Mouse (Mus musculus): Measurements from ENCODE around the gene Hoxc5. TPM values are rescaled to one million over a fixed set of nuclear protein-coding genes. Genes with fewer than 3 reads are reported as not detected.

The Hoxc5 gene
- polyA plus RNA-seq, 1 experiment from 2014 or later = 17.5 TPM

DNA sequence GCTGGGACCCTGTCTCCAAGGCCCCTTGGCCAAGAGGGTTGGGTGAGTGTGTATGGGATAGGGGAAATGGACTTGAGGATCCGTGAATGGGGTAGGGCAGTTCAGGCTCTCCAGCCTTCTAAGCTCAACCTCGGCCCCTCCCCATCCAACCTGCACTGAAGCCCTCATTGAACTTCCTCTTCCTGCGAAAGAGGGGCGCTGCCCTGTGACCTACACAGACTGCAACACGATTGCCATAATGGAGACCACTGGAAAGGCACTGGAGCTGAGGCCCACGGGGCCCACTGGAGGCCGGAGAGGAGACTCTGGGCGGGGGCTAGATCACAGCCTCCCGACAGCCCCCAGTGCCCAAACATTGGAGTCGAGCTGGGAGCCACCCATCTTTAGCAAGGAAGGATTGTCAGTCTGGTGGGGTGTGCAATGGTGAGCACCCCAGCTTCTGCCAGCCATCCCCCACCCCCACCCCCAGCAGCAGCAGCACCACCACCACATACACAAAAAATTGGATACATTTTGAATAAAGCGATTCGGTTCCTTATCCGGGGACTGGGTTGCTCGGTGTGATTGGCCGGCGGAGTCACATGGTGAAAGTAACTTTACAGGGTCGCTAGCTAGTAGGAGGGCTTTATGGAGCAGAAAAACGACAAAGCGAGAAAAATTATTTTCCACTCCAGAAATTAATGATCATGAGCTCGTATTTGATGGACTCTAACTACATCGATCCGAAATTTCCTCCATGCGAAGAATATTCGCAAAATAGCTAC, 67.0 kb downstream of the Hoxc5 start:
- Histone ChIP-seq H3K27me3 (ENCODE audit: control insufficient read depth, insufficient read depth, low read length) (peaks cover 8% of the 10 kb centered on the region), H3K9ac (ENCODE audit: low read length) (peak overlapping the region; percentile 81), H3K4me2 (ENCODE audit: low read depth, low read length) (peak overlapping the region; percentile 60), H3K4me1 (ENCODE audit: control insufficient read depth, insufficient read depth, low read length) (peaks cover 18% of the 10 kb centered on the region; the same call in 1 of the 2 replicates), H3K4me3 (replicated peaks; ENCODE audit: low read length) (peak overlapping the region; percentile 60), H3K9me3 (replicated peaks; ENCODE audit: control insufficient read depth, low read length) (no peaks in the 10 kb centered on the region), H3K27ac (ENCODE audit: low read length) (peak overlapping the region; percentile 77), H3K36me3 (ENCODE audit: control insufficient read depth, insufficient read depth, low read length) (no peaks in the 10 kb centered on the region)
- WGBS = 2% methylated on average over 24 of the region's 24 CpGs
- ATAC-seq (ENCODE audit: insufficient read depth, low FRiP score) = peak; percentile 80

DNA sequence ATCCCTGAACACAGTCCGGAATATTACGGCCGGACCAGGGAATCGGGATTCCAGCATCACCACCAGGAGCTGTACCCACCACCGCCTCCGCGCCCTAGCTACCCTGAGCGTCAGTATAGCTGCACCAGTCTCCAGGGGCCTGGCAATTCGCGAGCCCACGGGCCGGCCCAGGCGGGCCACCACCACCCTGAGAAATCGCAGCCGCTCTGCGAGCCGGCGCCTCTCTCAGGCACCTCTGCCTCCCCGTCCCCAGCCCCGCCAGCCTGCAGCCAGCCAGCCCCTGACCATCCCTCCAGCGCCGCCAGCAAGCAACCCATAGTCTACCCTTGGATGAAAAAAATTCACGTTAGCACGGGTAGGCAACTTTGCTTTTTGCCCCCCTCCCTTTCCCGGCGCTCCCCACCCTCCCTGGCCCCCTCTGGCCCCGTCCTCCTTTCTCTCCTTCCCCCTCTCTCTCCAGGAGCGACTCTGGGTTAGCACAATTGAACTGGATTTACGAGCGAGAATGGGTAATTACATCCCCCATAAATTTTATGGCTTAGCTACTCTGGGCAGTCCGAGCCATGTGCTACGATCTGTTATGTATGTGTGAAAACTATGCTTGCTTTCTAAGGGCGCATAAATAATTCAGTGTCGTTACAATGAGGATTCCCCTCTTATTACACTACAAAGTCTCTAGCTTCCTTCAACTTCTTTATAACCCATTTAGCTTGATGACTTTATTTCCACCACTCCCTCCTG, 67.7 kb downstream of the Hoxc5 start:
- Histone ChIP-seq H3K4me1 (ENCODE audit: control insufficient read depth, insufficient read depth, low read length) (peaks cover 20% of the 10 kb centered on the region; the same call in 1 of the 2 replicates), H3K27ac (ENCODE audit: low read length) (peak overlapping the region; percentile 77), H3K4me2 (ENCODE audit: low read depth, low read length) (peak overlapping the region; percentile 60), H3K27me3 (ENCODE audit: control insufficient read depth, insufficient read depth, low read length) (peaks cover 8% of the 10 kb centered on the region), H3K9me3 (replicated peaks; ENCODE audit: control insufficient read depth, low read length) (no peaks in the 10 kb centered on the region), H3K4me3 (replicated peaks; ENCODE audit: low read length) (peak overlapping the region; percentile 60), H3K9ac (ENCODE audit: low read length) (peak overlapping the region; percentile 81), H3K36me3 (ENCODE audit: control insufficient read depth, insufficient read depth, low read length) (no peaks in the 10 kb centered on the region)
- peak; percentile 57; the same call in 1 of the 2 replicates for ATAC-seq (ENCODE audit: insufficient read depth, low FRiP score)
- WGBS = under 1% methylated on average over 34 of the region's 34 CpGs

DNA sequence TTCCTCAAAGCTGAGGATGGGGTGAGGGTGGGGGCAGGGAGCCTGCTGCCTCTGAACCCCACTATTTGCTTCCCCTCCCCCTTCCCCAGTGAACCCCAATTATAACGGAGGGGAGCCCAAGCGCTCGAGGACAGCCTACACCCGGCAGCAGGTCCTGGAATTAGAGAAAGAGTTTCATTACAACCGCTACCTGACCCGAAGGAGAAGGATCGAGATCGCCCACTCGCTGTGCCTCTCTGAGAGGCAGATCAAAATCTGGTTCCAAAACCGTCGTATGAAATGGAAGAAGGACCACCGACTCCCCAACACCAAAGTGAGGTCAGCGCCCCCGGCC, 68.3 kb downstream of the Hoxc5 start:
- Histone ChIP-seq H3K27me3 (ENCODE audit: control insufficient read depth, insufficient read depth, low read length) (peaks cover 8% of the 10 kb centered on the region), H3K27ac (ENCODE audit: low read length) (peak overlapping the region; percentile 77)
- 1% methylated on average over 14 of the region's 14 CpGs for WGBS

DNA sequence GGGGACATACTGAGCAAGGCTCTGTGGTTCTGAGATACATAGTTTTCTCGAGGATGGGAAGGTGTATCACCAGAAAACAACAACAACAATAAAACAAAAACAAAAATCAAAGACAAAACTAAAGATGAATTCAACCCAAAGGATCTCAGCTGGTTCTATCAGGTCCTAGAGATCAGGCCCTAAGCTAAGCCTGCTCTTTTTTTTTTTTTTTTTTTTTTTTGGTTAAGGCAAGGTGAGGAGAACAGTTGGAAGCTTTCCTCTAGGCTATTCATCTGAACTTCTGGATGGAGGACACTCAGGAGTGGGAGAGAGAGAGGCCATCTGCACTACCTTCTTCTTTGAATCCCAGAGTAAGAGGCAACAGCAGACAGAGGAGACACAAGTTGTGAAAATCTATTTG, 70.3 kb downstream of the Hoxc5 start:
- Histone ChIP-seq H3K36me3 (ENCODE audit: control insufficient read depth, insufficient read depth, low read length) (no peaks in the 10 kb centered on the region), H3K4me1 (ENCODE audit: control insufficient read depth, insufficient read depth, low read length) (peaks cover 35% of the 10 kb centered on the region), H3K27ac (ENCODE audit: low read length) (peak overlapping the region; percentile 87), H3K27me3 (ENCODE audit: control insufficient read depth, insufficient read depth, low read length) (no peaks in the 10 kb centered on the region), H3K9ac (ENCODE audit: low read length) (peak overlapping the region; percentile 56), H3K4me2 (ENCODE audit: low read depth, low read length) (peak overlapping the region; percentile 60), H3K9me3 (replicated peaks; ENCODE audit: control insufficient read depth, low read length) (no peaks in the 10 kb centered on the region), H3K4me3 (replicated peaks; ENCODE audit: low read length) (peak overlapping the region; percentile 18)
- 30% methylated on average over 1 of the region's 1 CpGs for WGBS
- no peak for ATAC-seq (ENCODE audit: insufficient read depth, low FRiP score)

More for the DNA sequence above, 68.3 kb downstream of the Hoxc5 start:
- Histone ChIP-seq H3K4me1 (ENCODE audit: control insufficient read depth, insufficient read depth, low read length) (peaks cover 25% of the 10 kb centered on the region), H3K4me3 (replicated peaks; ENCODE audit: low read length) (peak overlapping the region; percentile 60), H3K4me2 (ENCODE audit: low read depth, low read length) (peak overlapping the region; percentile 60), H3K9me3 (replicated peaks; ENCODE audit: control insufficient read depth, low read length) (no peaks in the 10 kb centered on the region), H3K9ac (ENCODE audit: low read length) (peak overlapping the region; percentile 81), H3K36me3 (ENCODE audit: control insufficient read depth, insufficient read depth, low read length) (no peaks in the 10 kb centered on the region)
- no peak for ATAC-seq (ENCODE audit: insufficient read depth, low FRiP score)

GRCm38 (mm10) chr15:103038701-103039480, 71.6 kb downstream of the Hoxc5 start:
- 28% methylated on average over 10 of the region's 10 CpGs for WGBS
- Histone ChIP-seq H3K9me3 (replicated peaks; ENCODE audit: control insufficient read depth, low read length) (no peaks in the 10 kb centered on the region), H3K27me3 (ENCODE audit: control insufficient read depth, insufficient read depth, low read length) (no peaks in the 10 kb centered on the region), H3K9ac (ENCODE audit: low read length) (peak overlapping the region; percentile 62), H3K4me3 (replicated peaks; ENCODE audit: low read length) (peak overlapping the region; percentile 9; the same call in 1 of the 2 replicates), H3K4me1 (ENCODE audit: control insufficient read depth, insufficient read depth, low read length) (peaks cover 33% of the 10 kb centered on the region), H3K4me2 (ENCODE audit: low read depth, low read length) (peak overlapping the region; percentile 60), H3K27ac (ENCODE audit: low read length) (peak overlapping the region; percentile 87), H3K36me3 (ENCODE audit: control insufficient read depth, insufficient read depth, low read length) (no peaks in the 10 kb centered on the region)
- no peak for ATAC-seq (ENCODE audit: insufficient read depth, low FRiP score)

DNA sequence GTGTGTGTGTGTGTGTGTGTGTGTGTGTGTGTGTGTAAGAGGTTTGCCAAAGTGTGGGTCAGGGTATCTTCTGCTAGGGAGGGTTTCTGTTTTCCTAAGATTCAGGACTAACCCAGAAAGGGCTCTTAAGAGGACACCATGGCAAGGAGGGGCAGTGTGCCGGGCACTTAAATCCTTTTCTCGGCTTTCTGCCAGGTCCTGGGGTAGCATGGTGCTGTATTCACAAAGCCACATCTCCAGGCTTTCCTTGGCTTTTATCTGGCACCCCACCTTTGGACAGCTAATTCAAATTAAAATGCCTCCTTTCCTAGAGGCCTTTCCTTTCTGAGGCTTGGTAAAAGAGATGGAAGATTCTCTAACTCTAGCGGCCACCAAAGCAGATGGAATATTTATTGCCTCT, 72.4 kb downstream of the Hoxc5 start:
- H3K4me2 ChIP-seq (ENCODE audit: low read depth, low read length) = 0 out of 2 replicates have a peak overlapping the region, but pooled peaks have one; percentile 60
- no peak overlapping the region for H3K9ac ChIP-seq (ENCODE audit: low read length)
- H3K27ac ChIP-seq (ENCODE audit: low read length) = peak overlapping the region; percentile 87
- 28% methylated on average over 3 of the region's 3 CpGs for WGBS
- no peaks in the 10 kb centered on the region for H3K27me3 ChIP-seq (ENCODE audit: control insufficient read depth, insufficient read depth, low read length)
- peak; percentile 15; the same call in 1 of the 2 replicates for ATAC-seq (ENCODE audit: insufficient read depth, low FRiP score)
- no peaks in the 10 kb centered on the region for H3K36me3 ChIP-seq (ENCODE audit: control insufficient read depth, insufficient read depth, low read length)
- peaks cover 32% of the 10 kb centered on the region for H3K4me1 ChIP-seq (ENCODE audit: control insufficient read depth, insufficient read depth, low read length)
- H3K4me3 ChIP-seq (replicated peaks; ENCODE audit: low read length) = no peak overlapping the region
- no peaks in the 10 kb centered on the region for H3K9me3 ChIP-seq (replicated peaks; ENCODE audit: control insufficient read depth, low read length)

GRCm38 (mm10) chr15:103040601-103041000, 73.4 kb downstream of the Hoxc5 start:
- H3K9ac ChIP-seq (ENCODE audit: low read length) = peak overlapping the region; percentile 67

GRCm38 (mm10) chr15:103041613-103042012, 74.4 kb downstream of the Hoxc5 start:
- H3K36me3 ChIP-seq (ENCODE audit: control insufficient read depth, insufficient read depth, low read length) = no peaks in the 10 kb centered on the region
- no peaks in the 10 kb centered on the region for H3K27me3 ChIP-seq (ENCODE audit: control insufficient read depth, insufficient read depth, low read length)
- H3K4me3 ChIP-seq (replicated peaks; ENCODE audit: low read length) = no peak overlapping the region
- H3K9me3 ChIP-seq (replicated peaks; ENCODE audit: control insufficient read depth, low read length) = no peaks in the 10 kb centered on the region
- H3K27ac ChIP-seq (ENCODE audit: low read length) = peak overlapping the region; percentile 91
- peaks cover 32% of the 10 kb centered on the region for H3K4me1 ChIP-seq (ENCODE audit: control insufficient read depth, insufficient read depth, low read length)
- 46% methylated on average over 5 of the region's 5 CpGs for WGBS
- peak; percentile 69; the same call in 1 of the 2 replicates for ATAC-seq (ENCODE audit: insufficient read depth, low FRiP score)
- no peak overlapping the region for H3K9ac ChIP-seq (ENCODE audit: low read length)
- peak overlapping the region; percentile 52 for H3K4me2 ChIP-seq (ENCODE audit: low read depth, low read length)

More at GRCm38 (mm10) chr15:103040601-103041000, 73.4 kb downstream of the Hoxc5 start:
- H3K4me1 ChIP-seq (ENCODE audit: control insufficient read depth, insufficient read depth, low read length) = peaks cover 32% of the 10 kb centered on the region
- no peaks in the 10 kb centered on the region for H3K36me3 ChIP-seq (ENCODE audit: control insufficient read depth, insufficient read depth, low read length)
- H3K27ac ChIP-seq (ENCODE audit: low read length) = peak overlapping the region; percentile 91
- peak overlapping the region; percentile 52 for H3K4me2 ChIP-seq (ENCODE audit: low read depth, low read length)
- H3K27me3 ChIP-seq (ENCODE audit: control insufficient read depth, insufficient read depth, low read length) = no peaks in the 10 kb centered on the region
- ATAC-seq (ENCODE audit: insufficient read depth, low FRiP score) = no peak
- no peaks in the 10 kb centered on the region for H3K9me3 ChIP-seq (replicated peaks; ENCODE audit: control insufficient read depth, low read length)
- WGBS = 29% methylated on average over 12 of the region's 12 CpGs
- peak overlapping the region; percentile 26 for H3K4me3 ChIP-seq (replicated peaks; ENCODE audit: low read length)

All from stomach, embryonic 16.5 days (tissue).